Mouse (Mus musculus) hindbrain, embryonic 10.5 days (tissue): ENCODE data around the gene 3110082I17Rik. TPM values are rescaled to one million over a fixed set of nuclear protein-coding genes. Genes with fewer than 3 reads are reported as not detected.

ENCODE experiments used
- DNase-seq: peaks from one replicate; pipeline ENCODE4 v3.0.0-alpha.2; 2017; ENCODE audit warnings: low spot score
- H3K27ac ChIP-seq: fragments of 300-500 bp; sonication (generic); 2 replicates; pipeline ENCODE4 v1.5.1; 2016; ENCODE audit warnings: mild to moderate bottlenecking, moderate library complexity
- H3K27me3 ChIP-seq: fragments of 300-500 bp; sonication (generic); 2 replicates; pipeline ENCODE4 v1.6.1; 2016; ENCODE audit warnings: mild to moderate bottlenecking; ENCODE audit not compliant: poor library complexity, insufficient read depth, severe bottlenecking
- H3K36me3 ChIP-seq: fragments of 300-500 bp; sonication (generic); 2 replicates; pipeline ENCODE4 v1.6.1; 2016; ENCODE audit warnings: mild to moderate bottlenecking, moderate library complexity
- H3K4me1 ChIP-seq: fragments of 300-500 bp; sonication (generic); replicated peaks from 2 replicates; pipeline ENCODE4 v1.6.1; 2016; ENCODE audit warnings: mild to moderate bottlenecking
- H3K4me3 ChIP-seq: fragments of 300-500 bp; sonication (generic); 2 replicates; pipeline ENCODE4 v1.5.1; 2016; ENCODE audit warnings: mild to moderate bottlenecking, moderate library complexity
- H3K9me3 ChIP-seq: fragments of 300-500 bp; sonication (generic); 2 replicates; pipeline ENCODE4 v1.6.1; 2016; ENCODE audit warnings: mild to moderate bottlenecking, moderate library complexity
- WGBS: fragments of 180-500 bp; shearing (Covaris S2); methylation state at CpG from one replicate; pipeline ENCODE4 v1.1.7; 2016; 5-methylcytosine and 5-hydroxymethylcytosine counted together
- polyA plus RNA-seq: library from polyadenylated mRNA; unstranded; fragments of >200 nt; fragmentation: Nextera tagmentation; extraction: Ambion mirVana; gene quantifications from 2 replicates; pipeline ENCODE4 v1.2.1, GENCODE M21; 2016

The 3110082I17Rik gene
- polyA plus RNA-seq, 1 experiment from 2014 or later = 49.1 TPM

GRCm38 (mm10) chr5:139410056-139410455, 50.3 kb downstream of the 3110082I17Rik start:
- H3K4me3 ChIP-seq = no peak overlapping the region
- peaks cover 17% of the 10 kb centered on the region for H3K36me3 ChIP-seq
- no peak for DNase-seq
- H3K27ac ChIP-seq = no peak overlapping the region
- 79% methylated on average over 4 of the region's 4 CpGs for WGBS
- peaks cover 40% of the 10 kb centered on the region for H3K4me1 ChIP-seq
- H3K9me3 ChIP-seq = no peaks in the 10 kb centered on the region
- no peaks in the 10 kb centered on the region for H3K27me3 ChIP-seq

- H3K4me1 ChIP-seq = peaks cover 43% of the 10 kb centered on the region
- no peak overlapping the region for H3K4me3 ChIP-seq
- H3K27ac ChIP-seq = no peak overlapping the region
Observed at GRCm38 (mm10) chr5:139409412-139409811, 50.9 kb downstream of the 3110082I17Rik start.

GRCm38 (mm10) chr5:139408511-139408910, 51.8 kb downstream of the 3110082I17Rik start:
- no peaks in the 10 kb centered on the region for H3K27me3 ChIP-seq
- 0 out of 2 replicates have a peak, but pooled peaks cover 3% of the 10 kb centered on the region for H3K36me3 ChIP-seq
- 90% methylated on average over 7 of the region's 7 CpGs for WGBS
- peaks cover 46% of the 10 kb centered on the region for H3K4me1 ChIP-seq
- no peak for DNase-seq
- no peak overlapping the region for H3K4me3 ChIP-seq
- no peaks in the 10 kb centered on the region for H3K9me3 ChIP-seq
- peak overlapping the region; percentile 41 for H3K27ac ChIP-seq

More at GRCm38 (mm10) chr5:139409412-139409811, 50.9 kb downstream of the 3110082I17Rik start:
- peaks cover 10% of the 10 kb centered on the region for H3K36me3 ChIP-seq
- no peaks in the 10 kb centered on the region for H3K9me3 ChIP-seq
- no peaks in the 10 kb centered on the region for H3K27me3 ChIP-seq
- DNase-seq = no peak
- WGBS = 85% methylated on average over 12 of the region's 12 CpGs

DNA sequence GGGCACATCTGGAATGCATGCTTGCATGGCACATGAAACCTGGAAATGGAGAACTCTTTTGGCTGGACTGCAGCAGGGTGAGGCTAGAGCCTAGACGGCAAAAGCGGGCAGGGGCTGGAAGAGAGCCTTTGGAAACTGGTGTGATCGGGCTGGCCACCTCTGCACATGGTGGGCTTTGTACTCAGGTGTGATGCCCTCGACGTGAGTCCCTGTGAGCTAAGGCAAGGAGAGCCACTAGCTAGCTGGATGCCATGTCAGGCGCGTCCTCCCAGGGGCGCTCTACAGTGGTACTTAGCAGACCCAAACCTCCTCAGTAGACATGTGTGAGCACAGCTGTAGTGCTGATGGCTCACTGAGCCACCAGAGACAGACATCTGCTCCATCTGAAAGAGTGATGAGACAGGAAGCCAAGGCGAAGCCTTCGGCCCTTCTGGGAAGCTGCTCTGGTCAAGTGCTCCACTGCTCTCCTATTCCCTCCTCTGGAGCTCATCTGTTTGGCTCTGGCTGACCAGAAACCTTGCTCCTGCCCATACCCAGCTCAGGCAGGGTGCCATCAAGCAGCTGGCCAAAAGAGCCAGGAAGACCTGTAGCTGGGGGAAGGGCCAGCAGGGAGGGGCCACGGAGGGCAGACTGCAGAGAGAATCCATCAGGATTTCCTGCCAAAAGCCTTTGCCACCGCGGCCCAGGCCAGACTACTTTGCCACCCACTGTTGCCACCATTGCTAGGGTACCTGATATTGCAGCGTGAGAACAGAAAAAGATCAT, 53.0 kb downstream of the 3110082I17Rik start:
- no peak overlapping the region for H3K4me3 ChIP-seq
- no peak for DNase-seq
- H3K4me1 ChIP-seq = peaks cover 46% of the 10 kb centered on the region
- H3K27ac ChIP-seq = 0 out of 2 replicates have a peak overlapping the region, but pooled peaks have one; percentile 1
- H3K36me3 ChIP-seq = 0 out of 2 replicates have a peak, but pooled peaks cover 3% of the 10 kb centered on the region
- no peaks in the 10 kb centered on the region for H3K27me3 ChIP-seq
- no peaks in the 10 kb centered on the region for H3K9me3 ChIP-seq
- 89% methylated on average over 14 of the region's 14 CpGs for WGBS

DNA sequence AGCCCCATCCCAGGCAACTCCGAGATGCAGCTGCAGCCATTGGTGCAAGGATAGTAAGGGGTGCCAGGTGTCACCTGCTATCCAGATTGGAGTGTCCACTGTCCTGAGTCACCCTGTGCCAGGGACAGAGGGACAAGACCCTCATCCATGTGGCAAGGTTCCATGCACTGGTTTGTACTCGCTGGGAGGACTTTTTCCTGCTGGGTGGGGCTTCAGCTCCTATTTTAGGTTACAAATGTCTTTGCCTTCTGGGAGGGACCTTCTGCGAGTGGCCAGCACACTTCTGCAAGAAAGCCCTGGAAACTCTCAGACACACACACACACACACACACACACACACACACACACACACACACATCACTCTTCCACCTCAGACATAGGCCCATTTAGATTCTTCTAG, 54.4 kb downstream of the 3110082I17Rik start:
- H3K27ac ChIP-seq = peak overlapping the region; percentile 41; the same call in 1 of the 2 replicates
- DNase-seq = no peak
- H3K36me3 ChIP-seq = 0 out of 2 replicates have a peak, but pooled peaks cover 3% of the 10 kb centered on the region
- H3K4me1 ChIP-seq = peaks cover 46% of the 10 kb centered on the region
- no peaks in the 10 kb centered on the region for H3K9me3 ChIP-seq
- H3K4me3 ChIP-seq = no peak overlapping the region
- WGBS = 89% methylated on average over 3 of the region's 3 CpGs
- no peaks in the 10 kb centered on the region for H3K27me3 ChIP-seq

DNA sequence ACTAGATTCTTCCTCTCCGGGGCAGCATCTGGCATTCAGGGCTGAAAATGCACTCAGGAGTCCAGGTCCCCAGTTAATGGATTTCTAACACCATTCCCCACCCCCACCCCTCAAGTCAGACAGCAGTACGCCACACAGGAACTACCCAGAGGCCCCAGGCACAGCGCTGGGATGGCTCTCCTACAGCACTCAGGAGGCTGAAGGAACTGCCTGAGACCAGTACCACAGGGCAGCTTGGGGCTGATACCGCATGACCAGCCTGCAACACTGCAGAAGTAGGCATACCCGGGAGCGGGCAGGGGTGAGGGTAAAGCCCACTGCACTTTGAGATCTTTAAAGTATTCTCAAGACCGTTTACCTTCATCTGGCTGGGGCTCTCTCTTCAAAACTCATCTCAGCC, 54.8 kb downstream of the 3110082I17Rik start:
- Histone ChIP-seq H3K4me3 (no peak overlapping the region), H3K9me3 (no peaks in the 10 kb centered on the region), H3K27me3 (no peaks in the 10 kb centered on the region), H3K4me1 (peaks cover 46% of the 10 kb centered on the region), H3K27ac (peak overlapping the region; percentile 62; the same call in 1 of the 2 replicates), H3K36me3 (0 out of 2 replicates have a peak, but pooled peaks cover 3% of the 10 kb centered on the region)
- DNase-seq = no peak
- 84% methylated on average over 7 of the region's 7 CpGs for WGBS

DNA sequence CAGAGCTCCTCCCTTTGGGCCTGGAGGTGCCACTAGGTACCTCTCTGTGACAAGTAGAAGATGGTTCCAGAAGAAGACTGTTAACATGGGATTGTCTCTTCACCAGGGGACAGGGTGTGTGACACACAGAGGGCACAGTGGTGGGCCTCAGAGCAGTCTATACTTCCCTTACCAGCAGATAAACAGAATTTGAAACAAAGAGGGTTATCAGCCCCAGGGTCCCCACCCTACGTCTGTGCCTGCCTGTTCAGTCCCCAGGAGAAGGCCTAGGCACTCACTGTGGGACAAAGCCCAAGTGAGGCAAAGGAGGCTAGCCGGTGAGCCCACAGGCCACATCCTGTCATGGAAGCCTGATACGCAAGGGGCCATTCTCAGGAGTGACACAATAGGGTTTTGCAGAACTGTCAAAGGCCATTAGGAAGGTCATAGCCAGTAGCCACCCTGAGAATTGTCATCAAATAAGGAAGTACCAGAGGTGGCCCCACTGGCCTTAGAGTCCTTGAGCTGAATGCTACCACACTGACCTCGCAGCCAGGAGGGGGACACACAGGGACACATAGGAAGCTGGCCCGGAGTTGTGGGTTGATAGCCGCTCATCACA, 55.4 kb downstream of the 3110082I17Rik start, which contains the start of gene C130050O18Rik:
Gene C130050O18Rik (plus strand): TSS at position 480 of the 601 bp plus-strand sequence.
- Histone ChIP-seq H3K9me3 (no peaks in the 10 kb centered on the region), H3K27me3 (no peaks in the 10 kb centered on the region), H3K27ac (peak within 1 kb of the TSS; percentile 62), H3K36me3 (0 out of 2 replicates have a peak, but pooled peaks cover 3% of the 10 kb centered on the region), H3K4me3 (no peak within 1 kb of the TSS), H3K4me1 (peaks cover 41% of the 10 kb centered on the region)
- 81% methylated on average over 6 of the region's 6 CpGs for WGBS
- no peak for DNase-seq

- Histone ChIP-seq H3K36me3 (no peaks in the 10 kb centered on the region), H3K27me3 (no peaks in the 10 kb centered on the region), H3K4me3 (no peak overlapping the region), H3K27ac (no peak overlapping the region; the same call in 1 of the 2 replicates), H3K9me3 (no peaks in the 10 kb centered on the region), H3K4me1 (peaks cover 41% of the 10 kb centered on the region)
- 89% methylated on average over 8 of the region's 8 CpGs for WGBS
- DNase-seq = no peak
Observed at GRCm38 (mm10) chr5:139403692-139404260, 56.6 kb downstream of the 3110082I17Rik start.

DNA sequence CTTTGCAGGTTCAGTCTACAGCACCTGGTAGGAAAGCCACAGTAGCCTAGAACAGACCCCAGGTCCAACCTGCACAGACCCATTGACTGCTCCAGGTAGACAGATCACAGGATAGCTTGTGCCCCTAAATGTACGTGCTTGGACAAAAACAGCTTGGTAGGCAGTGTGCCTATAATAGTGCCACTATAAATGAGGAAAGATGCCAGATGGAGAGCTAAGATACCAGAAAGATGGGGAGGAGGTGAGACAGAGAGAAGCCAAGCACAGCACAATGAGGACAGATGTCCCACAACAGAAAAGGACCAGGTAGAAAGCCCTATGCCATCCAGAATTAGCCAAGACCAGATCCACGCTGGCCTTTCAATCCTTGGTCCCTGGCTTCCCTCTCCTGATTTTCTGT, 58.2 kb downstream of the 3110082I17Rik start:
- H3K27ac ChIP-seq = no peak overlapping the region

GRCm38 (mm10) chr5:139399991-139400390, 60.3 kb downstream of the 3110082I17Rik start:
- no peaks in the 10 kb centered on the region for H3K36me3 ChIP-seq
- H3K27ac ChIP-seq = no peak overlapping the region
- 94% methylated on average over 14 of the region's 14 CpGs for WGBS
- H3K9me3 ChIP-seq = no peaks in the 10 kb centered on the region
- DNase-seq = no peak
- no peaks in the 10 kb centered on the region for H3K27me3 ChIP-seq
- H3K4me3 ChIP-seq = no peak overlapping the region
- peaks cover 19% of the 10 kb centered on the region for H3K4me1 ChIP-seq

More for the DNA sequence above, 58.2 kb downstream of the 3110082I17Rik start:
- 88% methylated on average over 2 of the region's 2 CpGs for WGBS
- no peak for DNase-seq
- no peaks in the 10 kb centered on the region for H3K27me3 ChIP-seq
- H3K4me3 ChIP-seq = no peak overlapping the region
- H3K4me1 ChIP-seq = peaks cover 36% of the 10 kb centered on the region
- no peaks in the 10 kb centered on the region for H3K9me3 ChIP-seq
- no peaks in the 10 kb centered on the region for H3K36me3 ChIP-seq

DNA sequence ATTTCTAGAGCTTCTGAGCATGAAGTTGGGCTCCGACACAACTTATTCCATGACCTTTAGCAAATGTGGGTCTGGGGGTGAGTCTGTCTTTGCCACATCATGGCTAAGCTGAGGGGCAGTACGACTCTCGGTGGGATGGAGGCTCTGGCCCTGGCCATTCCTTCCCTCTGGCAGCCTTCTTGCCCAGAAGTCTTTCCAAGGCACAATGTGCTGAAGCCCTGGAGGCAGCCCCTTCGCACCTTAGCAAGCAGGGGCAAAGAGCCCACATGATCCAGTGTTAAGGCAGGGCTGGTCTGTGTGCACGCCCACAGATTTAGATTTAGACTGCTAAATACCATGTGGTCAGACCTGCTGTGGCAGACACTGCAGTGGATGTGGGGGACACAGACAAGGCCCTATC, 61.5 kb downstream of the 3110082I17Rik start:
- 84% methylated on average over 5 of the region's 5 CpGs for WGBS
- H3K4me1 ChIP-seq = peaks cover 15% of the 10 kb centered on the region
- H3K27ac ChIP-seq = no peak overlapping the region
- no peaks in the 10 kb centered on the region for H3K9me3 ChIP-seq
- H3K4me3 ChIP-seq = no peak overlapping the region
- no peaks in the 10 kb centered on the region for H3K36me3 ChIP-seq
- no peaks in the 10 kb centered on the region for H3K27me3 ChIP-seq
- no peak for DNase-seq

- WGBS = 43% methylated on average over 5 of the region's 5 CpGs
- Histone ChIP-seq H3K4me3 (no peak overlapping the region), H3K36me3 (no peaks in the 10 kb centered on the region), H3K4me1 (peaks cover 16% of the 10 kb centered on the region; the same call in 1 of the 2 replicates), H3K9me3 (no peaks in the 10 kb centered on the region), H3K27me3 (no peaks in the 10 kb centered on the region), H3K27ac (no peak overlapping the region)
- peak; percentile 81 for DNase-seq
Observed at GRCm38 (mm10) chr5:139397959-139398753, 62.2 kb downstream of the 3110082I17Rik start.
